Mouse (Mus musculus) stomach, postnatal 0 days (tissue): Measurements from ENCODE around the gene Ldhal6b. TPM values are rescaled to one million over a fixed set of nuclear protein-coding genes. Genes with fewer than 3 reads are reported as not detected.

Experiments
- ATAC-seq: fragments of 200-750 bp; cut with Nextera tagmentation; 2 replicates; pipeline ENCODE4 v1.8.0; 2017; ENCODE audit not compliant: low FRiP score, low TSS enrichment
- DNase-seq: peaks from one replicate; pipeline ENCODE4 v3.0.0-alpha.2; 2016; ENCODE audit warnings: low spot score
- H3K27ac ChIP-seq: fragments of 300-500 bp; sonication (generic); replicated peaks from 2 replicates; pipeline ENCODE4 v1.5.1; 2014; ENCODE audit warnings: mild to moderate bottlenecking, control low read depth
- H3K27me3 ChIP-seq: fragments of 300-500 bp; sonication (generic); 2 replicates; pipeline ENCODE4 v1.6.1; 2014; ENCODE audit warnings: low read length; ENCODE audit not compliant: control insufficient read depth, insufficient read depth
- H3K36me3 ChIP-seq: fragments of 300-500 bp; sonication (generic); 2 replicates; pipeline ENCODE4 v1.6.1; 2014; ENCODE audit warnings: low read length, mixed read lengths; ENCODE audit not compliant: control insufficient read depth, insufficient read depth
- H3K4me1 ChIP-seq: fragments of 300-500 bp; sonication (generic); replicated peaks from 2 replicates; pipeline ENCODE4 v1.6.1; 2014; ENCODE audit warnings: antibody characterized with exemption; ENCODE audit not compliant: control insufficient read depth, insufficient read depth
- H3K4me2 ChIP-seq: fragments of 300-500 bp; sonication (generic); replicated peaks from 2 replicates; pipeline ENCODE4 v1.6.1; 2014; ENCODE audit warnings: low read depth, mild to moderate bottlenecking, control low read depth, moderate library complexity
- H3K4me3 ChIP-seq: fragments of 300-500 bp; sonication (generic); 2 replicates; pipeline ENCODE4 v1.5.1; 2014; ENCODE audit warnings: low read depth, low read length, control low read depth
- H3K9ac ChIP-seq: fragments of 300-500 bp; sonication (generic); 2 replicates; pipeline ENCODE4 v1.6.1; 2014; ENCODE audit warnings: mild to moderate bottlenecking, low read length, control low read depth, mixed read lengths
- H3K9me3 ChIP-seq: fragments of 300-500 bp; sonication (generic); 2 replicates; pipeline ENCODE4 v1.6.1; 2016; ENCODE audit warnings: low read length; ENCODE audit not compliant: control insufficient read depth
- CTCF ChIP-seq: IDR thresholded peaks from 2 replicates; pipeline ENCODE4 v1.5.1; 2016; ENCODE audit warnings: antibody characterized with exemption, low read depth, mild to moderate bottlenecking, moderate library complexity
- EP300 ChIP-seq: optimal IDR thresholded peaks from 2 replicates; pipeline ENCODE3; 2016; ENCODE audit warnings: antibody characterized with exemption
- WGBS: fragments of 180-500 bp; shearing (Covaris S2); extraction: QIAGEN DNeasy Blood & Tissue Kit; methylation state at CpG from one replicate; pipeline ENCODE4 v1.1.7; 2014; 5-methylcytosine and 5-hydroxymethylcytosine counted together
- polyA plus RNA-seq: library from polyadenylated mRNA; unstranded; fragments of >200 nt; fragmentation: Nextera tagmentation; extraction: Ambion mirVana; gene quantifications from 2 replicates; pipeline ENCODE4 v1.2.1, GENCODE M21; 2015

Gene Ldhal6b
- polyA plus RNA-seq, 1 experiment from 2014 or later = not detected

DNA sequence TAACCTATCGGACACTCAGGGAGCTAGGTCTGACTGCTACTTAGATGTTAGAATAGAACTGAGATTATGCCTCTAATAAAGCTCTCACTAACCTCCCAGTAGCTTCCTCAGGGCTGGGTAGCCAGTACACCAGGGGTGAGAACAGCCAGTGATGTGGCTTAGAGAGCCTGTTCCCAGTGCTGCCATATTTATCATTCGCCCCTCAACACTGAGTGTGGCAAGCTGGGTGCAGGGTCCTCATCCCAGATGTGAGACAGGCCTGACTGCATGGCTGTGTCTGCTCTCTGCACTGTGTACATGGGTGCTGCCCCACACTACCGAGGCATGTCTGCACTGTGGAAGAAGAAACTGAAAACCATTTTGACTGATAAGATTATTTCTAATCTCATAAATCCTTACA lies 4.5 kb downstream of the Ldhal6b start:
- WGBS = 74% methylated on average over 3 of the region's 3 CpGs
- TF ChIP-seq CTCF (no peak), EP300 (no peak)
- Histone ChIP-seq H3K36me3 (peaks cover 8% of the 10 kb centered on the region; the same call in 1 of the 2 replicates), H3K4me1 (no peaks in the 10 kb centered on the region), H3K27me3 (no peaks in the 10 kb centered on the region), H3K4me2 (no peak overlapping the region), H3K9me3 (no peaks in the 10 kb centered on the region), H3K4me3 (no peak overlapping the region), H3K27ac (no peak overlapping the region), H3K9ac (no peak overlapping the region)
- ATAC-seq = no peak
- no peak for DNase-seq

DNA sequence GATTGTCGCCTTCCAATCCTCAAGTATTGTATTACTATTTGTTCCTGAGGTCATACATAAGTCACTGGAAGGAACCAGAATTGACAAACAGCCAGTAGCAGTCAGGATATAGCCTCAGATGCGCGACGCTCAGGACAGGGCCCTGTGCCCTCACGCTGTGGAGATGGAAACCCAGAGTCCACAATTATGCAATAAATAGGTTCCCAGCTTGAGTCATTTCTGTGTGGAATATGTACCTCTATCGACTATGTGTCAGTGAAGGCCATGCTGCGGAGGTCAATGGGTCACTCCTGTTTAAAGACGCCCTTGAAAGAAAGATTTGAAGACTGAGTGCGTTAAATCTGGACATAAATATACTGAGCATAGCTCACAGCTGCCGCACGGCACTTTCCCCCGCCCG lies 5.2 kb downstream of the Ldhal6b start:
- WGBS = 73% methylated on average over 13 of the region's 13 CpGs
- no peaks in the 10 kb centered on the region for H3K4me1 ChIP-seq

DNA sequence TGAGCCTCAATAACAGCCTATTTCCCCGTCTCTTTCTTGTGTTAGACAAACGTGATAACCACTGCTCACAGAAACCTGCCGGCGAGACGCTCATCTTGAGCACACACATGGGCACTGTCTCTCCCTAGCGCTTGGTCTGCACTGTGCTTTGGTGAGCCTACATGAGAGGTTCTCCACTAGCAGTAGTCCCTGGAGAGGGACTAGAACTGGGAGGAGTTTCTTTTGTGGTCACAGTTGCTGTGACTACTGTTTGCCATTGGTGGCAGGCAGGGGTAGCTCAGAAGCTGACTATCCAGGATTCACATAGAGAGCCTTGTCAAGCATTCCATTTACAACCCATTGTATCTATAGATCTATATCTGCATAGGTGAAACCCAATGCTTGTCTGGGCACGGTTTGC lies 5.8 kb downstream of the Ldhal6b start:
- H3K9me3 ChIP-seq = no peaks in the 10 kb centered on the region
- no peak overlapping the region for H3K4me3 ChIP-seq
- H3K9ac ChIP-seq = no peak overlapping the region
- ATAC-seq (no peak), DNase-seq (no peak)
- no peak overlapping the region for H3K4me2 ChIP-seq
- TF ChIP-seq CTCF (no peak), EP300 (no peak)
- H3K4me1 ChIP-seq = no peaks in the 10 kb centered on the region
- WGBS = 82% methylated on average over 7 of the region's 7 CpGs
- H3K27me3 ChIP-seq = no peaks in the 10 kb centered on the region
- no peak overlapping the region for H3K27ac ChIP-seq
- peaks cover 6% of the 10 kb centered on the region; the same call in 1 of the 2 replicates for H3K36me3 ChIP-seq

More for the DNA sequence above, 5.2 kb downstream of the Ldhal6b start:
- peaks cover 8% of the 10 kb centered on the region; the same call in 1 of the 2 replicates for H3K36me3 ChIP-seq
- TF ChIP-seq CTCF = no peak
- TF ChIP-seq EP300 = no peak
- H3K9ac ChIP-seq = no peak overlapping the region
- H3K4me3 ChIP-seq = no peak overlapping the region
- no peaks in the 10 kb centered on the region for H3K27me3 ChIP-seq
- H3K4me2 ChIP-seq = no peak overlapping the region
- H3K9me3 ChIP-seq = no peaks in the 10 kb centered on the region
- DNase-seq (no peak), ATAC-seq (no peak)
- no peak overlapping the region for H3K27ac ChIP-seq

DNA sequence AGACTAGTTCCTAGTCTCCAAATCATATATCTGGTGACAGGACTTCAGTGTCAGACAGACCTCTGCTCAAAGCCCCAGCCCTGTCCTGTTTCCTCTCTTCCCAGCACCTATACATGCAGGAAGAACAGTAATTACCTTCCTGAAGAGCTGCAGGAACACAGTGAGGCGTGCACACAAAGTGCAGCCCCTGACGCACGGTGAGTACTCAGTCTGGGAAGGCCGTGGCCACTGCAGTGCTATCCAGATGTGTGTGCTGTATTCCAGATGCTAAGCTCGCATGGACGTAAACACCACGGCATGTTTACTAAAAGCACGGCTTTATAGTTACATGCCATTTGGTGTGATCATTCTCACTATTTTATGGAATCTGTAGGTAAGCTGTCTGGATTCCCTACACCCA lies 6.3 kb downstream of the Ldhal6b start:
- no peaks in the 10 kb centered on the region for H3K4me1 ChIP-seq
- H3K4me3 ChIP-seq = no peak overlapping the region
- ATAC-seq (no peak), DNase-seq (no peak)
- H3K4me2 ChIP-seq = no peak overlapping the region
- H3K27me3 ChIP-seq = no peaks in the 10 kb centered on the region
- WGBS = 85% methylated on average over 8 of the region's 8 CpGs
- no peak overlapping the region for H3K27ac ChIP-seq
- no peak overlapping the region for H3K9ac ChIP-seq
- peaks cover 4% of the 10 kb centered on the region; the same call in 1 of the 2 replicates for H3K36me3 ChIP-seq
- no peak for TF ChIP-seq CTCF
- no peak for TF ChIP-seq EP300
- no peaks in the 10 kb centered on the region for H3K9me3 ChIP-seq

DNA sequence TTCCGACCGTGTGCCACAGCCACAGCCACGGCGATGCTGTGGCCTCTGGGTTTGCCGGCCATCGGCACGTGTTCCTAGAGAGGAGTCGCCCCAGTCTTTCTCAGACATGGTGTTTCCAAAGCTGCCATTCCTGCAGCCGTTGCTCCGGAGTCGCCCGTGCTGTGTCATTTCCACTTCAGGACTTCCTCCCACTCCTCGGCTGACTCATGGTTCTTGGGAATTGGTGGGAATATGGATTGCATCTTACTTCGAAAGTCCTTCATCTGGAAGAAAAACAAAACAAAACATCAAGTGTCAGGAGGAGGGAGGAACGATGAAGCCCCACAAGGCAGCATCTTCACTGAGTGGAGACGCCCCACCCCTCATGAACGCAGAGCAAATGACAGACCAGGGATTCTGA lies 7.4 kb downstream of the Ldhal6b start:
- Histone ChIP-seq H3K4me2 (no peak overlapping the region), H3K36me3 (peaks cover 4% of the 10 kb centered on the region; the same call in 1 of the 2 replicates), H3K9me3 (no peaks in the 10 kb centered on the region), H3K4me1 (no peaks in the 10 kb centered on the region), H3K27me3 (no peaks in the 10 kb centered on the region), H3K9ac (no peak overlapping the region), H3K27ac (no peak overlapping the region), H3K4me3 (no peak overlapping the region)
- ATAC-seq = no peak
- no peak for DNase-seq
- no peak for TF ChIP-seq CTCF
- TF ChIP-seq EP300 = no peak
- 88% methylated on average over 17 of the region's 17 CpGs for WGBS

DNA sequence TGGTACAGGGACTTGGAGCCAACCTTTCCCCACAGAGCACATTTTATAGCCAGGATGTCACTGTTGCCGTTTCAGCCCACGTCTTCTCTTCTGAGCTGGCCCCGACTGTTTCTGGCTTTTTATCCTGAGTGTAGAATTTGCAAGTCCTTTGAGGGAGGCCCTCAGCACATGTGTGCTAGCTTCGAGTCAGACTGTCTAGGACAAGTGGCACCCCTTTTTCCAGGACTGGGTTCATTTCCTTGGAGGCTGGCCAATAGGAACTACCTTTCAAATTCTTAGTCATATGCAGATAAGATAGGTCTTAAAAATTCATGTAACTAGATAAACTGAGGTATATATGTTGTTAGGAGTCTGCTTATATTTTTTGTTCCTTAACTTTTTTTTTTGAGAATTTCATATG lies 8.2 kb downstream of the Ldhal6b start:
- Histone ChIP-seq H3K4me2 (no peak overlapping the region), H3K36me3 (peaks cover 4% of the 10 kb centered on the region; the same call in 1 of the 2 replicates), H3K27me3 (no peaks in the 10 kb centered on the region), H3K4me3 (no peak overlapping the region), H3K27ac (no peak overlapping the region), H3K9me3 (no peaks in the 10 kb centered on the region), H3K4me1 (no peaks in the 10 kb centered on the region), H3K9ac (no peak overlapping the region)
- no peak for DNase-seq
- TF ChIP-seq CTCF = no peak
- no peak for TF ChIP-seq EP300
- no peak for ATAC-seq
- 79% methylated on average over 4 of the region's 4 CpGs for whole genome bisulfite sequencing
